19 mouse cellular contexts compared by ENCODE assay signal in genomic region chr13:104042738-104043137, GRCm38 (mm10).
A peak's percentile ranks its signal among the peaks of the same experiment; 100 is the strongest.
DNase-seq lines count a peak whose midpoint lies in the region; ATAC-seq and TF ChIP-seq lines count a peak whose summit lies in the region.
"Had no signal": no experiment of that assay in that cellular context is flagged by ENCODE, and none has a peak within 500 bp of the region (broad histone marks: within the 10 kb centered on the region; RNA-seq: fewer than 3 reads in every experiment).

No protein-coding gene starts in this region.

- no peak for TF ChIP-seq CTCF in layer of hippocampus, adult 2 months (conservative IDR thresholded peaks at IDR 0.05)

- 91% methylated on average over 8 of the region's 8 CpGs for WGBS in forebrain, embryonic 15.5 days
- WGBS in intestine, embryonic 16.5 days: 91% methylated on average over 8 of the region's 8 CpGs

- H3K9ac ChIP-seq in forebrain, embryonic 15.5 days (replicated peaks): no peak overlapping the region
- H3K9ac ChIP-seq in intestine, embryonic 16.5 days (ENCODE audit: low read depth, low read length): no peak overlapping the region
- H3K9ac ChIP-seq: heart, embryonic 13.5 days; liver, embryonic 13.5 days; stomach, embryonic 15.5 days had no signal

- no peak for DNase-seq in layer of hippocampus, adult 2 months (ENCODE audit: low spot score in 2 of 2)
- DNase-seq in layer of hippocampus, adult 9-10 months (ENCODE audit: low spot score): no peak
- DNase-seq in CD4-positive helper T cell, adult 2 months (ENCODE audit: low read depth, low spot score): peak; percentile 17
- DNase-seq in naive thymus-derived CD4-positive, alpha-beta T cell, adult 2 months (ENCODE audit: low read depth): peak; percentile 43
- peak; percentile 31 to 47 for DNase-seq in thymus, postnatal 10 days (ENCODE audit: low spot score in 2 of 2)
- no peak for DNase-seq in urinary bladder, adult 2 months (ENCODE audit: low spot score)
- DNase-seq: cerebellum, postnatal 10 days; embryo, embryonic 11 days; heart, postnatal 4 days; kidney, adult 18-20 months; liver, embryonic 13.5 days had no signal

- H3K4me2 ChIP-seq in forebrain, embryonic 15.5 days (replicated peaks): no peak overlapping the region
- no peak overlapping the region for H3K4me2 ChIP-seq in intestine, embryonic 16.5 days (ENCODE audit: low read depth, low read length)
- H3K4me2 ChIP-seq: heart, embryonic 13.5 days; liver, embryonic 13.5 days; midbrain, embryonic 11.5 days; stomach, embryonic 15.5 days had no signal

- no peaks in the 10 kb centered on the region for H3K36me3 ChIP-seq in forebrain, embryonic 15.5 days
- H3K36me3 ChIP-seq in intestine, embryonic 16.5 days (ENCODE audit: control insufficient read depth, insufficient read depth, low read length): 0 out of 2 replicates have a peak, but pooled peaks cover 2% of the 10 kb centered on the region
- H3K36me3 ChIP-seq: liver, embryonic 13.5 days; stomach, embryonic 15.5 days had no signal

- no peak for ATAC-seq in forebrain, embryonic 15.5 days (replicated peaks)
- no peak for ATAC-seq in intestine, embryonic 16.5 days
- ATAC-seq: hindbrain, embryonic 16.5 days had no signal

- H3K4me1 ChIP-seq in forebrain, embryonic 15.5 days: peaks cover 14% of the 10 kb centered on the region
- peaks cover 9% of the 10 kb centered on the region for H3K4me1 ChIP-seq in intestine, embryonic 16.5 days (ENCODE audit: control insufficient read depth, insufficient read depth, low read length)

- no peaks in the 10 kb centered on the region for H3K27me3 ChIP-seq in forebrain, embryonic 15.5 days
- no peaks in the 10 kb centered on the region for H3K27me3 ChIP-seq in intestine, embryonic 16.5 days (replicated peaks; ENCODE audit: control insufficient read depth, insufficient read depth, low read length)
- H3K27me3 ChIP-seq: heart, embryonic 13.5 days; liver, embryonic 13.5 days; stomach, embryonic 15.5 days had no signal

- peak overlapping the region; percentile 12; the same call in 1 of the 2 replicates for H3K27ac ChIP-seq in layer of hippocampus, adult 2 months
- H3K27ac ChIP-seq in forebrain, embryonic 15.5 days (replicated peaks): no peak overlapping the region
- no peak overlapping the region for H3K27ac ChIP-seq in intestine, embryonic 16.5 days (ENCODE audit: low read length)
- H3K27ac ChIP-seq: heart, embryonic 13.5 days; liver, embryonic 13.5 days; macrophage; stomach, embryonic 15.5 days had no signal

- no peaks in the 10 kb centered on the region for H3K9me3 ChIP-seq in forebrain, embryonic 15.5 days
- no peaks in the 10 kb centered on the region for H3K9me3 ChIP-seq in intestine, embryonic 16.5 days (ENCODE audit: control insufficient read depth, low read length)
- H3K9me3 ChIP-seq: G1E; heart, embryonic 13.5 days; liver, embryonic 13.5 days; stomach, embryonic 15.5 days had no signal

- H3K4me3 ChIP-seq in layer of hippocampus, adult 2 months: no peak overlapping the region
- H3K4me3 ChIP-seq in forebrain, embryonic 15.5 days: no peak overlapping the region
- H3K4me3 ChIP-seq in intestine, embryonic 16.5 days (ENCODE audit: low read length): no peak overlapping the region
- H3K4me3 ChIP-seq: heart, embryonic 13.5 days; liver, embryonic 13.5 days; stomach, embryonic 15.5 days had no signal

Comparison
In these comparisons a context has a peak if more than half of its experiments do, and no peak if none do; other contexts are left out.
1. DNase-seq: peak in CD4-positive helper T cell, adult 2 months (single experiment), naive thymus-derived CD4-positive, alpha-beta T cell, adult 2 months (single experiment) and thymus, postnatal 10 days (2 of 2); none in layer of hippocampus, adult 2 months (0 of 2), layer of hippocampus, adult 9-10 months (single experiment) and urinary bladder, adult 2 months (single experiment).